Mouse (Mus musculus): ENCODE data around the gene Ak3. TPM values are rescaled to one million over a fixed set of nuclear protein-coding genes. Genes with fewer than 3 reads are reported as not detected.

Ak3 gene
- polyA plus RNA-seq, 1 experiment from 2014 or later: 96.7 TPM

GRCm38 (mm10) chr19:29063009-29063408 lies 15.2 kb upstream of the Ak3 start:
- peaks cover 7% of the 10 kb centered on the region; the same call in 1 of the 2 replicates for H3K4me1 ChIP-seq (ENCODE audit: control insufficient read depth, insufficient read depth, low read length)
- DNase-seq (ENCODE audit: low spot score, missing footprints) (peak; percentile 54), ATAC-seq (ENCODE audit: low FRiP score) (no peak)
- H3K4me2 ChIP-seq: no peak overlapping the region
- H3K9me3 ChIP-seq (ENCODE audit: control insufficient read depth, low read length): no peaks in the 10 kb centered on the region
- H3K4me3 ChIP-seq (ENCODE audit: low read depth, low read length): no peak overlapping the region
- no peak overlapping the region for H3K27ac ChIP-seq (ENCODE audit: low read depth, low read length)
- H3K27me3 ChIP-seq (ENCODE audit: control insufficient read depth, insufficient read depth, low read length): no peaks in the 10 kb centered on the region; the same call in 1 of the 2 replicates
- no peaks in the 10 kb centered on the region for H3K36me3 ChIP-seq (ENCODE audit: control insufficient read depth, insufficient read depth, low read length)
- 75% methylated on average over 5 of the region's 5 CpGs for WGBS
- no peak overlapping the region for H3K9ac ChIP-seq (ENCODE audit: low read length)

GRCm38 (mm10) chr19:29060299-29060698 lies 12.5 kb upstream of the Ak3 start:
- H3K9me3 ChIP-seq (ENCODE audit: control insufficient read depth, low read length): no peaks in the 10 kb centered on the region
- no peak overlapping the region for H3K4me3 ChIP-seq (ENCODE audit: low read depth, low read length)
- no peak overlapping the region for H3K4me2 ChIP-seq
- H3K9ac ChIP-seq (ENCODE audit: low read length): no peak overlapping the region
- no peaks in the 10 kb centered on the region for H3K36me3 ChIP-seq (ENCODE audit: control insufficient read depth, insufficient read depth, low read length)
- ATAC-seq (ENCODE audit: low FRiP score) (no peak), DNase-seq (ENCODE audit: low spot score, missing footprints) (peak; percentile 81)
- peaks cover 4% of the 10 kb centered on the region; the same call in 1 of the 2 replicates for H3K4me1 ChIP-seq (ENCODE audit: control insufficient read depth, insufficient read depth, low read length)
- no peak overlapping the region; the same call in 1 of the 2 replicates for H3K27ac ChIP-seq (ENCODE audit: low read depth, low read length)
- 12% methylated on average over 6 of the region's 6 CpGs for WGBS
- H3K27me3 ChIP-seq (ENCODE audit: control insufficient read depth, insufficient read depth, low read length): no peaks in the 10 kb centered on the region; the same call in 1 of the 2 replicates

- DNase-seq (ENCODE audit: low spot score, missing footprints) (peak; percentile 72), ATAC-seq (ENCODE audit: low FRiP score) (no peak)
- Histone ChIP-seq H3K27ac (ENCODE audit: low read depth, low read length) (no peak overlapping the region), H3K4me1 (ENCODE audit: control insufficient read depth, insufficient read depth, low read length) (peaks cover 4% of the 10 kb centered on the region; the same call in 1 of the 2 replicates), H3K9ac (ENCODE audit: low read length) (no peak overlapping the region), H3K9me3 (ENCODE audit: control insufficient read depth, low read length) (no peaks in the 10 kb centered on the region), H3K4me3 (ENCODE audit: low read depth, low read length) (no peak overlapping the region), H3K27me3 (ENCODE audit: control insufficient read depth, insufficient read depth, low read length) (no peaks in the 10 kb centered on the region; the same call in 1 of the 2 replicates), H3K4me2 (no peak overlapping the region), H3K36me3 (ENCODE audit: control insufficient read depth, insufficient read depth, low read length) (no peaks in the 10 kb centered on the region)
- 80% methylated on average over 2 of the region's 2 CpGs for WGBS
Measured at GRCm38 (mm10) chr19:29059688-29060087, 11.9 kb upstream of the Ak3 start.

- H3K4me2 ChIP-seq: no peak overlapping the region
- no peaks in the 10 kb centered on the region for H3K36me3 ChIP-seq (ENCODE audit: control insufficient read depth, insufficient read depth, low read length)
- H3K9me3 ChIP-seq (ENCODE audit: control insufficient read depth, low read length): no peaks in the 10 kb centered on the region
- H3K27ac ChIP-seq (ENCODE audit: low read depth, low read length): no peak overlapping the region
- 88% methylated on average over 5 of the region's 5 CpGs for WGBS
- peaks cover 4% of the 10 kb centered on the region; the same call in 1 of the 2 replicates for H3K4me1 ChIP-seq (ENCODE audit: control insufficient read depth, insufficient read depth, low read length)
- ATAC-seq (ENCODE audit: low FRiP score) (no peak), DNase-seq (ENCODE audit: low spot score, missing footprints) (peak; percentile 65)
- H3K4me3 ChIP-seq (ENCODE audit: low read depth, low read length): no peak overlapping the region
- H3K9ac ChIP-seq (ENCODE audit: low read length): no peak overlapping the region
- H3K27me3 ChIP-seq (ENCODE audit: control insufficient read depth, insufficient read depth, low read length): no peaks in the 10 kb centered on the region; the same call in 1 of the 2 replicates
Measured at GRCm38 (mm10) chr19:29058741-29059140, 11.0 kb upstream of the Ak3 start.

- H3K4me2 ChIP-seq: no peak overlapping the region
- no peaks in the 10 kb centered on the region for H3K9me3 ChIP-seq (ENCODE audit: control insufficient read depth, low read length)
- DNase-seq (ENCODE audit: low spot score, missing footprints) (no peak), ATAC-seq (ENCODE audit: low FRiP score) (no peak)
- H3K4me1 ChIP-seq (ENCODE audit: control insufficient read depth, insufficient read depth, low read length): peaks cover 4% of the 10 kb centered on the region; the same call in 1 of the 2 replicates
- H3K27ac ChIP-seq (ENCODE audit: low read depth, low read length): no peak overlapping the region
- no peak overlapping the region for H3K4me3 ChIP-seq (ENCODE audit: low read depth, low read length)
- no peaks in the 10 kb centered on the region for H3K27me3 ChIP-seq (ENCODE audit: control insufficient read depth, insufficient read depth, low read length)
- WGBS: 84% methylated on average over 4 of the region's 4 CpGs
- no peak overlapping the region for H3K9ac ChIP-seq (ENCODE audit: low read length)
- no peaks in the 10 kb centered on the region for H3K36me3 ChIP-seq (ENCODE audit: control insufficient read depth, insufficient read depth, low read length)
Measured at GRCm38 (mm10) chr19:29055469-29055868, 7.7 kb upstream of the Ak3 start.

- Histone ChIP-seq H3K27ac (ENCODE audit: low read depth, low read length) (no peak overlapping the region), H3K9me3 (ENCODE audit: control insufficient read depth, low read length) (no peaks in the 10 kb centered on the region), H3K4me3 (ENCODE audit: low read depth, low read length) (no peak overlapping the region), H3K4me2 (no peak overlapping the region), H3K27me3 (ENCODE audit: control insufficient read depth, insufficient read depth, low read length) (no peaks in the 10 kb centered on the region), H3K9ac (ENCODE audit: low read length) (no peak overlapping the region), H3K36me3 (ENCODE audit: control insufficient read depth, insufficient read depth, low read length) (no peaks in the 10 kb centered on the region), H3K4me1 (ENCODE audit: control insufficient read depth, insufficient read depth, low read length) (no peaks in the 10 kb centered on the region)
- ATAC-seq (ENCODE audit: low FRiP score) (no peak), DNase-seq (ENCODE audit: low spot score, missing footprints) (no peak)
- WGBS: 86% methylated on average over 6 of the region's 6 CpGs
Measured at GRCm38 (mm10) chr19:29054594-29054993, 6.8 kb upstream of the Ak3 start.

GRCm38 (mm10) chr19:29052786-29053185 lies 5.0 kb upstream of the Ak3 start:
- no peak for ATAC-seq (ENCODE audit: low FRiP score)
- H3K27ac ChIP-seq (ENCODE audit: low read depth, low read length): no peak overlapping the region
- H3K4me2 ChIP-seq: no peak overlapping the region
- H3K27me3 ChIP-seq (ENCODE audit: control insufficient read depth, insufficient read depth, low read length): no peaks in the 10 kb centered on the region
- no peak overlapping the region for H3K4me3 ChIP-seq (ENCODE audit: low read depth, low read length)
- H3K36me3 ChIP-seq (ENCODE audit: control insufficient read depth, insufficient read depth, low read length): no peaks in the 10 kb centered on the region
- WGBS: 92% methylated on average over 12 of the region's 12 CpGs
- DNase-seq (ENCODE audit: low spot score, missing footprints): no peak
- H3K9ac ChIP-seq (ENCODE audit: low read length): no peak overlapping the region
- no peaks in the 10 kb centered on the region for H3K4me1 ChIP-seq (ENCODE audit: control insufficient read depth, insufficient read depth, low read length)
- no peaks in the 10 kb centered on the region for H3K9me3 ChIP-seq (ENCODE audit: control insufficient read depth, low read length)

GRCm38 (mm10) chr19:29050186-29050980 lies 2.6 kb upstream of the Ak3 start:
- DNase-seq (ENCODE audit: low spot score, missing footprints) (no peak), ATAC-seq (ENCODE audit: low FRiP score) (no peak)
- H3K27ac ChIP-seq (ENCODE audit: low read depth, low read length): no peak overlapping the region
- H3K4me3 ChIP-seq (ENCODE audit: low read depth, low read length): no peak overlapping the region
- H3K9me3 ChIP-seq (ENCODE audit: control insufficient read depth, low read length): no peaks in the 10 kb centered on the region
- peaks cover 6% of the 10 kb centered on the region; the same call in 1 of the 2 replicates for H3K4me1 ChIP-seq (ENCODE audit: control insufficient read depth, insufficient read depth, low read length)
- no peaks in the 10 kb centered on the region for H3K27me3 ChIP-seq (ENCODE audit: control insufficient read depth, insufficient read depth, low read length)
- no peak overlapping the region for H3K4me2 ChIP-seq
- H3K9ac ChIP-seq (ENCODE audit: low read length): no peak overlapping the region
- WGBS: 79% methylated on average over 9 of the region's 9 CpGs
- H3K36me3 ChIP-seq (ENCODE audit: control insufficient read depth, insufficient read depth, low read length): no peaks in the 10 kb centered on the region

- 83% methylated on average over 12 of the region's 12 CpGs for WGBS
- ATAC-seq (ENCODE audit: low FRiP score): no peak
- Histone ChIP-seq H3K27me3 (ENCODE audit: control insufficient read depth, insufficient read depth, low read length) (no peaks in the 10 kb centered on the region), H3K4me3 (ENCODE audit: low read depth, low read length) (no peak overlapping the region), H3K9me3 (ENCODE audit: control insufficient read depth, low read length) (no peaks in the 10 kb centered on the region), H3K4me1 (ENCODE audit: control insufficient read depth, insufficient read depth, low read length) (peaks cover 12% of the 10 kb centered on the region; the same call in 1 of the 2 replicates), H3K36me3 (ENCODE audit: control insufficient read depth, insufficient read depth, low read length) (no peaks in the 10 kb centered on the region), H3K4me2 (no peak overlapping the region), H3K9ac (ENCODE audit: low read length) (no peak overlapping the region), H3K27ac (ENCODE audit: low read depth, low read length) (no peak overlapping the region)
- DNase-seq (ENCODE audit: low spot score, missing footprints): no peak
Measured at GRCm38 (mm10) chr19:29049401-29050075, 1.8 kb upstream of the Ak3 start.

Data from midbrain, embryonic 11.5 days (tissue).